Mouse (Mus musculus): ENCODE results near the gene Rnf214. TPM values are rescaled to one million over a fixed set of nuclear protein-coding genes. Genes with fewer than 3 reads are reported as not detected.
A peak's percentile ranks its signal among the peaks of the same experiment; 100 is the strongest.

Gene Rnf214
- polyA plus RNA-seq, 1 experiment = 40.5 TPM

- H3K4me1 ChIP-seq (ENCODE audit: control insufficient read depth, insufficient read depth, low read length) = peaks cover 9% of the 10 kb centered on the region
- H3K36me3 ChIP-seq (ENCODE audit: control insufficient read depth, insufficient read depth, low read length, poor library complexity, severe bottlenecking) = no peaks in the 10 kb centered on the region
- no peaks in the 10 kb centered on the region for H3K27me3 ChIP-seq (ENCODE audit: control insufficient read depth, insufficient read depth, low read length, poor library complexity, severe bottlenecking)
- no peak overlapping the region for H3K9ac ChIP-seq (ENCODE audit: low read depth, poor library complexity, severe bottlenecking)
- H3K4me3 ChIP-seq (ENCODE audit: low read depth, low read length) = no peak overlapping the region
- peak overlapping the region; percentile 7; the same call in 1 of the 2 replicates for H3K27ac ChIP-seq (ENCODE audit: insufficient read depth, low read length)
- no peak for TF ChIP-seq EP300 (IDR thresholded peaks at IDR 0.05; ENCODE audit: insufficient read depth, low read depth, low read length)
- TF ChIP-seq POLR2A (IDR thresholded peaks at IDR 0.05; ENCODE audit: insufficient read depth, low read length) = no peak
- no peak for TF ChIP-seq CTCF (IDR thresholded peaks at IDR 0.05; ENCODE audit: low read depth, low read length)
- no peaks in the 10 kb centered on the region for H3K9me3 ChIP-seq (replicated peaks; ENCODE audit: control insufficient read depth, insufficient read depth, low read length, poor library complexity, severe bottlenecking)
These were observed 62.9 kb downstream of the Rnf214 start for GRCm38 (mm10) chr9:45843780-45844179.

- Histone ChIP-seq H3K36me3 (ENCODE audit: control insufficient read depth, insufficient read depth, low read length, poor library complexity, severe bottlenecking) (no peaks in the 10 kb centered on the region), H3K4me1 (ENCODE audit: control insufficient read depth, insufficient read depth, low read length) (peaks cover 7% of the 10 kb centered on the region), H3K9ac (ENCODE audit: low read depth, poor library complexity, severe bottlenecking) (no peak overlapping the region), H3K9me3 (replicated peaks; ENCODE audit: control insufficient read depth, insufficient read depth, low read length, poor library complexity, severe bottlenecking) (no peaks in the 10 kb centered on the region), H3K27ac (ENCODE audit: insufficient read depth, low read length) (no peak overlapping the region), H3K4me3 (ENCODE audit: low read depth, low read length) (no peak overlapping the region), H3K27me3 (ENCODE audit: control insufficient read depth, insufficient read depth, low read length, poor library complexity, severe bottlenecking) (no peaks in the 10 kb centered on the region)
- TF ChIP-seq POLR2A (IDR thresholded peaks at IDR 0.05; ENCODE audit: insufficient read depth, low read length) = no peak
- TF ChIP-seq EP300 (IDR thresholded peaks at IDR 0.05; ENCODE audit: insufficient read depth, low read depth, low read length) = no peak
- TF ChIP-seq CTCF (IDR thresholded peaks at IDR 0.05; ENCODE audit: low read depth, low read length) = no peak
These were observed 63.7 kb downstream of the Rnf214 start for GRCm38 (mm10) chr9:45843007-45843406.

GRCm38 (mm10) chr9:45841458-45841857, 65.3 kb downstream of the Rnf214 start:
- no peak overlapping the region for H3K9ac ChIP-seq (ENCODE audit: low read depth, poor library complexity, severe bottlenecking)
- no peak overlapping the region for H3K4me3 ChIP-seq (ENCODE audit: low read depth, low read length)
- H3K36me3 ChIP-seq (ENCODE audit: control insufficient read depth, insufficient read depth, low read length, poor library complexity, severe bottlenecking) = no peaks in the 10 kb centered on the region
- H3K4me1 ChIP-seq (ENCODE audit: control insufficient read depth, insufficient read depth, low read length) = peaks cover 7% of the 10 kb centered on the region
- H3K9me3 ChIP-seq (replicated peaks; ENCODE audit: control insufficient read depth, insufficient read depth, low read length, poor library complexity, severe bottlenecking) = no peaks in the 10 kb centered on the region
- H3K27me3 ChIP-seq (ENCODE audit: control insufficient read depth, insufficient read depth, low read length, poor library complexity, severe bottlenecking) = no peaks in the 10 kb centered on the region
- H3K27ac ChIP-seq (ENCODE audit: insufficient read depth, low read length) = no peak overlapping the region
- TF ChIP-seq EP300 (IDR thresholded peaks at IDR 0.05; ENCODE audit: insufficient read depth, low read depth, low read length) (no peak), POLR2A (IDR thresholded peaks at IDR 0.05; ENCODE audit: insufficient read depth, low read length) (no peak), CTCF (IDR thresholded peaks at IDR 0.05; ENCODE audit: low read depth, low read length) (no peak)

- H3K27me3 ChIP-seq (ENCODE audit: control insufficient read depth, insufficient read depth, low read length, poor library complexity, severe bottlenecking) = no peaks in the 10 kb centered on the region
- H3K9me3 ChIP-seq (replicated peaks; ENCODE audit: control insufficient read depth, insufficient read depth, low read length, poor library complexity, severe bottlenecking) = no peaks in the 10 kb centered on the region
- H3K4me3 ChIP-seq (ENCODE audit: low read depth, low read length) = peak overlapping the region; percentile 53
- no peak for TF ChIP-seq CTCF (IDR thresholded peaks at IDR 0.05; ENCODE audit: low read depth, low read length)
- TF ChIP-seq EP300 (IDR thresholded peaks at IDR 0.05; ENCODE audit: insufficient read depth, low read depth, low read length) = no peak
- no peak for TF ChIP-seq POLR2A (IDR thresholded peaks at IDR 0.05; ENCODE audit: insufficient read depth, low read length)
- peaks cover 6% of the 10 kb centered on the region for H3K4me1 ChIP-seq (ENCODE audit: control insufficient read depth, insufficient read depth, low read length)
- H3K9ac ChIP-seq (ENCODE audit: low read depth, poor library complexity, severe bottlenecking) = no peak overlapping the region
- H3K36me3 ChIP-seq (ENCODE audit: control insufficient read depth, insufficient read depth, low read length, poor library complexity, severe bottlenecking) = no peaks in the 10 kb centered on the region
- H3K27ac ChIP-seq (ENCODE audit: insufficient read depth, low read length) = no peak overlapping the region
These were observed 66.4 kb downstream of the Rnf214 start for GRCm38 (mm10) chr9:45840331-45840730.

GRCm38 (mm10) chr9:45839982-45840300, 66.8 kb downstream of the Rnf214 start:
- Histone ChIP-seq H3K9me3 (replicated peaks; ENCODE audit: control insufficient read depth, insufficient read depth, low read length, poor library complexity, severe bottlenecking) (no peaks in the 10 kb centered on the region), H3K36me3 (ENCODE audit: control insufficient read depth, insufficient read depth, low read length, poor library complexity, severe bottlenecking) (no peaks in the 10 kb centered on the region), H3K4me3 (ENCODE audit: low read depth, low read length) (peak overlapping the region; percentile 53), H3K27ac (ENCODE audit: insufficient read depth, low read length) (no peak overlapping the region), H3K9ac (ENCODE audit: low read depth, poor library complexity, severe bottlenecking) (no peak overlapping the region), H3K27me3 (ENCODE audit: control insufficient read depth, insufficient read depth, low read length, poor library complexity, severe bottlenecking) (no peaks in the 10 kb centered on the region), H3K4me1 (ENCODE audit: control insufficient read depth, insufficient read depth, low read length) (peaks cover 5% of the 10 kb centered on the region)
- TF ChIP-seq CTCF (IDR thresholded peaks at IDR 0.05; ENCODE audit: low read depth, low read length) = no peak
- no peak for TF ChIP-seq POLR2A (IDR thresholded peaks at IDR 0.05; ENCODE audit: insufficient read depth, low read length)
- TF ChIP-seq EP300 (IDR thresholded peaks at IDR 0.05; ENCODE audit: insufficient read depth, low read depth, low read length) = no peak

GRCm38 (mm10) chr9:45839139-45839981, 67.4 kb downstream of the Rnf214 start:
- no peak overlapping the region for H3K27ac ChIP-seq (ENCODE audit: insufficient read depth, low read length)
- H3K9ac ChIP-seq (ENCODE audit: low read depth, poor library complexity, severe bottlenecking) = peak overlapping the region; percentile 70
- peaks cover 5% of the 10 kb centered on the region for H3K4me1 ChIP-seq (ENCODE audit: control insufficient read depth, insufficient read depth, low read length)
- no peak for TF ChIP-seq POLR2A (IDR thresholded peaks at IDR 0.05; ENCODE audit: insufficient read depth, low read length)
- H3K27me3 ChIP-seq (ENCODE audit: control insufficient read depth, insufficient read depth, low read length, poor library complexity, severe bottlenecking) = no peaks in the 10 kb centered on the region
- H3K9me3 ChIP-seq (replicated peaks; ENCODE audit: control insufficient read depth, insufficient read depth, low read length, poor library complexity, severe bottlenecking) = no peaks in the 10 kb centered on the region
- H3K36me3 ChIP-seq (ENCODE audit: control insufficient read depth, insufficient read depth, low read length, poor library complexity, severe bottlenecking) = no peaks in the 10 kb centered on the region
- peak overlapping the region; percentile 66 for H3K4me3 ChIP-seq (ENCODE audit: low read depth, low read length)

All from ES-Bruce4 (cell line).